Mouse (Mus musculus): ENCODE results near the gene Tmem9b.

The Tmem9b gene

DNA sequence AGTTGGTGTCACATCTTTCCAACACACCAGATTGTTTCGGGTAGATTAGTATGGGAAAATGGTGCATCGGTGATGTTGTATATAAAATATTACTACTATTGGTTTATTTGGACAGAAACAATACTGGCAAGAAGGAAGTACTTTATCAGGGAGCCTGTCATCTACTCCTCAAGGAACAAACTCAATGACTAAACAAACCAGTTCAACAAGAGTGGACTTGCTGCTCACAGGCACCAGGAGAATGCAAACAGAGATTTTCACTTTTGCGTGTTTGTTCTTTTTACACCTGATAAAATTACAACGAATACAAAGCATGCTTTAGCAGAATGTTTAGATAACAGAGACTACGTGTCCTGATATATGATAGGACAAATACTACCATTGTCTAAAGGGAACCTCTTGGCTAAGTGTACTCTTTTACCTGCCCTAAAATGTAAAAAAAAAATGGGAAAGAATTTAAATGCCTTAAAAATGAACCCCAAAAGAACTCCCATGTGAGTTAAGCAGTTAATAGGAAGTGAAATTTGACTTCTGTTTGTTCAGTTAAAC lies 12.8 kb downstream of the Tmem9b start:
- no peak for DNase-seq (ENCODE audit: low spot score in 2 of 2)

DNA sequence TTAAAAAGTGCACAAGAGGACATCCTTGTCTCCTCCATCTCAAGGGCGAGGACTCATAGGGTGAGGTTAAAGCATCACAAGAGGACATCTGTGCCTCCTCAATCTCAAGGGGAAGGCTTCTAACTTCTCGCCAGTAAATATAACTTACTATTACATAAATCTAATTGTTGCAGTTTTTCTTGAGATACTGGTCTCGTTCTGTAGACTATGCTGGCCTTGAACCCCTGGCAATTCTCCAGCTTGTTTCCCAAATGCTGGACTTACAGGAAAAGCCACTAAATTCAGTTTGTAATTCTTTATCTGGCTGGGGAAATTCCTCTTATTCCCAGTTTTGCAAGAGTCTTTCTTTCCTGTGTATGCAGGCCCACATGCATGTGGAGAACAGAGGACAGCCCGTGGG lies 17.9 kb downstream of the Tmem9b start:
- no peak for DNase-seq (ENCODE audit: low spot score in 2 of 2)

DNA sequence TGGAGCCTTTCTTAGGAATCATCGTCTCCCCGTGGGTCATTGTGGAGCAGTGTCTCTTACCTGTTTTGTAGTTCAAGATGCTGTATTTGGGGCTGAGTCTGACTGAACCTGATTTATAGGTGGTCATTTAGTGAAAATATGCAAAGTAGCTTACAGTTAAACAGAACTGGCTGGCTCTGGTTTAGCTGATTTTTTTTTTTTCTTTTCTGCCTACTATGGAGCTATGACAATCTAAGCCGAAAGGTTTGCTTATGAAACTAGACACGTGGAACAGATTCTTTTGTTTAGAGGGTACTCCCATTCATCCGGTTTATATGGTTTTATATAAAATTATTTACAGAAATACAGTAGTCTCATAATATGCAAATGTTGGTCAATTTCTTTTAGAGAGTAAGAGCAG lies 21.0 kb downstream of the Tmem9b start, which contains the start of gene Ascl3:
Gene Ascl3 (minus strand): TSS at position 101 of the 400 bp plus-strand sequence.
- DNase-seq (ENCODE audit: low spot score in 2 of 2), result no peak

DNA sequence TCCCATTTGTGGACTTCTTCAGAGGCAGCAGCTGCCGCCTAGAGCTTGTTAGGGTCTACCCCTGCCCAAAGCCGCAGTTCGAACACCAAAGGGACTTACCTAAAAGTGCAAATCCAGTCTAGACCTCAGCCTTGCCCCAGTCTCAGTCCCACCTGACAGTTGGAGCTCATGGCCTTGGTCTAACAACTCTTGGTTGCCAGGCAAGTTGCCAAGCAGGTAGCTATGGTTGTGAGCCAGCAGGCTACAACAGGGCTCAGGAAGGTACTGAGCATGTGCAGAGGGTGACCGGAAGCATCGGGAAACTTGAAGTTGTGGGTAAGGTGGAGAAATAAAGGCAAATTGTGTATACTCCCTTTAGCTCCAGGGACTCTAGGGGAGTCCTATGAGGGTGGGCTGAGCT lies 29.0 kb downstream of the Tmem9b start, which contains the start of gene BC051019:
Gene BC051019 (minus strand): TSS at position 154 of the 400 bp plus-strand sequence.
- DNase-seq (ENCODE audit: low spot score in 2 of 2), result no peak

DNA sequence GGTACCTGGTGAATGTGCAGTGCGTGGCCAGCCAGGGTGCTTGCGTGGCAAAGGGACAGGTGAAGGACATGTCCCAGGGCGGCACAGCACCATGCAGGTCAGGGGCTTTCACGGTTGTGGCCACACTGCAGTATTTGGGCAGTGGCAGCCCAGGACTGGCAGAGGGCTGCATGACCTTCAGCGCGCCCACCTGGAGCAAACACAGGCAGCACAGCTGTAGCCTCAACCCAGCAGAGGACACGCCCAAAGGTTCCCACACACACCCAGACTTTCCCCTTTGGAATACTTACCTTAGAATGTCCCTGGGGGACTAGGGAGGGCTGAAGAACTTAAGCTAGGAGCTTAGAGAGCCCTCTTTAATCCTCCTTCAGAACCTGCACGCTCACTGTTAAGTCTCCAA lies 29.6 kb downstream of the Tmem9b start:
- no peak for DNase-seq (ENCODE audit: low spot score in 2 of 2)

DNA sequence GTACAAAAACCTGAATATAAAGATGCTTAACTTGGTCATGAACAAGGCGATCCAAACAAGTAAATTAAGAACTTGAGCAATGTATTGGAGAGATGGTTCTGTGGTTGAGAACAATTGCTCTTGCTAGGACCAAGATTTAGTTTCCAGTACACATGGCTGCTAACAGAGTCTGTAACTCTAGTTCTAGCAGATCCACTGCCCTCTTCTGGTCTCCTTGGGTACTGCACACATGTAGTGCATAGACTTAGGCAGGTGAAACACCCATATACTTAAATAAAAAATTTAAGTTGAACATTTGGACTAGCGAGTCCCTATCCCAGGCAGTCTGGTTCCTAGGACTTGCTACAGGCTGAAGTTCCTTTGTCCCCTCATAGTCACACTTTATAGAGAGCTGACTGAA lies 30.1 kb downstream of the Tmem9b start:
- DNase-seq (ENCODE audit: low spot score in 2 of 2), result no peak

DNA sequence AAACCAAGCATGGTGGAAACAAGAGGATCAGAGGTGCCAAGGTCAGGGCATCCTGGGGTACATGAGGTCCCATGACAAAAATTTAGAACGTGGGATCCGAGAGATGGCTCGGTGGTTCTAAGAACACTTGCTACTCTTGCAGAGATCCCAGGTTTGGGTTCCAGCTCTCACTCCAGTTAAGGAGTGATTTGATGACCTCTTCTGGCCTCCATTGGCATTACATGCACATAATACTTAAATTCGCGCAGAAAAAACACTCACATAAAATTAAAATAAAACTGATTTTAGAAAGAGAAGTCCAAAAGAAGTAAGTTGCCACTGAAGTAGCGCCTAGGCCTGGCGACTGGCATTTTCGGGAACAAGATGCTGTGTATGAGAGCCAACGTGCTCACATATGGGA lies 33.4 kb downstream of the Tmem9b start:
- DNase-seq (ENCODE audit: low spot score in 2 of 2), result no peak

DNA sequence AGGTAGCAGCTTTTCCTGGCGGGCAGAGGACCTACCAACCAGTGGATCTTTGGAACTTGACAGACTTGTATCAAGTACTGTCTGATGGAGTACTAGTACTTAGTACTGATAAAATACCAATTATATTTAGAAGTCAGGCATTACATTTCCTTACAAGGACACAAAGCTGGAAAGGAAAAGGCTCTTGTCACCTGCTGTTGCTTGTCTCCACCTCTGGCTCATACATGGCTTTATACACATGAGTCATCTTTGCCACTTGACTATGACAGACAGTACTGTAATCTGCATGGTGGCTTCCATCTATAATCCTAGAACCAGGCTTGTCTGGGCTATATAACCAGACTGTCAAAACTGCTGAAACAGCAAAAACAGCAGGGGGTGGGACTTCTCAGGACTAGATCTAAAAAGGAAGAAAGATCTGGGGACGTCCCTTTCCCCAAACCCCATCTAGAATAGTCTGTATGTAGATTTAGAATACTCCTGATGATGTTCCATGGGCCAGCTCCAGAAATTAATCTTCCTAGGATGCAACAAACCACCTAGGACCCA lies 39.2 kb downstream of the Tmem9b start:
- DNase-seq (ENCODE audit: low spot score in 2 of 2), result no peak

DNA sequence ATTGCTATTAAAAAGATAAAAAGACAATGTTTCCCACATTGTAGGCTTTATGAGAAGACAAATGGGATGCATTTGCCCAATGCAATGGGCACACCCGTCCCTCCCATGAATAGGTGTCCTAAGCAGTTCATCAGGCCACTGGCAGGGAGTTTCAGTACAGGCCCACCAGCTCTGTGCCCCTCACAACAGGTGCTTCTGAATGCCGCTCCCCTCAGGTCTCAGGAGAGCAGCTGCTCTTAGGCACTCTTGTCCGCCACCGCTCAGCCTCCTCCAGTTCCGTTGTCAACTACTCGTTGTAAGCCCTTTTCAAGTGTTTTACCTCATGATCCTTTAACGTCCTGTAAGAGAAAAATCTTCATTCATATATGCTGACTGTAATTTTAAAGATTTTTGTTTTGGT lies 40.5 kb downstream of the Tmem9b start:
- DNase-seq (ENCODE audit: low spot score in 2 of 2), result no peak

DNA sequence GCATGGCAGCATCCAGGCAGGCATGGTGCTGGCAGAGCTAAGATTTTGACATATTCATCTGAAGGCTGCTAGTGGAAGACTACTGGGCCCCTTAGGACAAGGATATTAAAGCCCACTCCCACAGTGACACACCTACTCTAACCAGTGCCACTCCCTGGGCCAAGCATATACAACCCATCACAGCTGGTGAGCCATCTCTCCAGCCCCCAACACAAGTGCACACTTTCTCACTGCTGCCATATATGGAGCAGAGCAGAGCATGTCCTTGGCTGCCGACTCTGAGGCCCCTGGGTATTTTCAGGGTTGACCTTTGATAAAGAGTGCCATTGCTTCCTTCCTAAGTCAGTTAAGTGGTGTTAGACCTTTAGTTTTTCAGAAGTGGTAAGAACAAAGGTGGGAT lies 42.6 kb downstream of the Tmem9b start:
- DNase-seq (ENCODE audit: low spot score in 2 of 2), result no peak

DNA sequence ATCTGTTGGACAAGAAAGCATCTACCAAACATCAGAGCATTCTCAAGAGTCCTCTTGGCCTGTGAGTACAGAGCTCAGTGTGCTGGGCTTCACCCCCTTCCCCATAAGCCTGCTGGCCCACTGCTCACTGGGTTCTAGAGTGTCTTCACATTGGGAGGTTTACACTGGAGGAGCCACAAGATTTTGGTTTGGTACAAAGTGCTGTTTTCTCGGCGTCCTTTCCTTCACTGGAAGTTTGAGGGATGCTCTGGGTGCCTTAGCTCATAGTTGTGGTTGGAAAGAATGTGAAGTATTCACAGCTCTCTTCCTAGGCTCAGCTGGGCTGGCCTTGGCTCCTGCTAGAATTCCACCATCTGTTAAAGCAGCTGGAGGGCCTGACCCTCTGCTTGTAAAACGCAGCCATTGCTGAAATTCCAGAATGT lies 43.7 kb downstream of the Tmem9b start:
- DNase-seq (ENCODE audit: low spot score in 2 of 2), result no peak

DNA sequence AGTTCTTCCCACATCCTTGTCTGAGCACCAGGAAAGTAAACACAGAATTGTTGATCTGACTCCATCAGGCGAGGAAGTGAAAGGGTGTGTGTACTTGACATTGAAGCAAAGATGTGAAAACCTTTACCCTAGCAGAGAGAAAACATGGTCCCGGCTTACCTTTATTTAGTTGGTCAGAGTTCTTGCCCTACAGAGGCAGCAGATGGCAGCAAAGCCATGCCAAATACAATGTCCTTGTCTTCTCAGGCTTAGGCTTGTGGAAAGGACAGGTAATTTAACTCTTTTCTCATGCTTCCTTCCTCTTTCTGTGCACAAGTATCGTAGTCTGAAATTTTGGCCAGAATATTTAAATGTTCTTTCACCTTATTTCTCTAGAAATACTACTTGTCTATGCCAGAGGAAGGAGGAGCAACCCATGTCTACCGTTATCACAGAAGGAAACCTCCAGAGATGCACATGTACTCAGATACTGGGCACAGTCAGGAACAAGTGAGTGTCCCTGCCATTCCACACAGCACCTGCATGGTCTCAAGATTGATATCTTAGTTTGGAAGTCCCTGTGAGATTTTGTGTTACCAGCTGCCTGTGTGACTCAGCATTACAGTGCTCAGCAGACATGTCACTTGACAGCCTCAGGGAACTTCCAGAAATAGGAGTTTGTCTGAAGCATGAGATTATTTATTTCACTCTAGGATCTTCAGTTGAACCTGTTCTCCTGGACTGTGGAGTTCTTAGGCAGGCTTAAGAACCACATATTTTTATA lies 45.5 kb downstream of the Tmem9b start:
- peak; percentile 18 to 49 for DNase-seq (ENCODE audit: low spot score in 2 of 2)

DNA sequence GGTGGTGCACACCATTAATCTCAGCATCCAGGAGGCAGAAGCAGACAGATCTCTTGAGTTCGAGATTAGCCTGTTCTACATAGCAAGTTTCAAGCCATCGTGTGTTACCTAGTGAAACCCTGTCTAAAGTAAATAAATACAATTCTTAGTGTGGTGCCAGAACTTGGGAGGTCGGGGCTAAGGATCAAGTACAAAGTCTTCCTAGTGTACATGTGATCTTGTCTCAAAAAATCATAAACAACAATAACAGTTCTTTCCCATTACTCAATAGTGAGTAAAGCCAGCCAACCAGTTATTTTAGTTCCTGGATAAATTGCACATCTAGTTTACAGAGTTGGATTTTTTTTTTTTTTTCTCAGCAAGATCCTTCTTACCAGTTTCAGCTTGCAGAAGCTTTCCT lies 48.2 kb downstream of the Tmem9b start:
- no peak for DNase-seq (ENCODE audit: low spot score in 2 of 2)

DNA sequence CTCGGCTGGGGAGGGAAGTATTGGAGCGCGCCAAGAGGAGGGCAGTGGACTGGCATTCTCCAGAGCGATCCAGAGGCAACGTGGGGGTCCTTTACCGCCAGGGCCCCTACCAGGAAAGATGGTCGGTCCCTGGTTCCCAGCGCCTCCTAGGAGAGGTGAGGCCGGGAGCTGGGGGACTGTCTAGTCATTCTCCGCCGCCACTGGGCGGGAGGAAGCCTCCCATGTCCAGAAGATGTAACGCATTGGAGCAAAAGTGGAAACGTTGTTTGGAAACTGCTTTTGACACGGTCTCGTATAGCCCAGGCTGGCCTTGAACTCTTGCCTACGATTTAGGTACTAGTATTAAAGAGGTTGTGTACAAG lies 48.7 kb downstream of the Tmem9b start:
- peak in 1 of 2 experiments; percentile 5 for DNase-seq (ENCODE audit: low spot score in 2 of 2)

DNA sequence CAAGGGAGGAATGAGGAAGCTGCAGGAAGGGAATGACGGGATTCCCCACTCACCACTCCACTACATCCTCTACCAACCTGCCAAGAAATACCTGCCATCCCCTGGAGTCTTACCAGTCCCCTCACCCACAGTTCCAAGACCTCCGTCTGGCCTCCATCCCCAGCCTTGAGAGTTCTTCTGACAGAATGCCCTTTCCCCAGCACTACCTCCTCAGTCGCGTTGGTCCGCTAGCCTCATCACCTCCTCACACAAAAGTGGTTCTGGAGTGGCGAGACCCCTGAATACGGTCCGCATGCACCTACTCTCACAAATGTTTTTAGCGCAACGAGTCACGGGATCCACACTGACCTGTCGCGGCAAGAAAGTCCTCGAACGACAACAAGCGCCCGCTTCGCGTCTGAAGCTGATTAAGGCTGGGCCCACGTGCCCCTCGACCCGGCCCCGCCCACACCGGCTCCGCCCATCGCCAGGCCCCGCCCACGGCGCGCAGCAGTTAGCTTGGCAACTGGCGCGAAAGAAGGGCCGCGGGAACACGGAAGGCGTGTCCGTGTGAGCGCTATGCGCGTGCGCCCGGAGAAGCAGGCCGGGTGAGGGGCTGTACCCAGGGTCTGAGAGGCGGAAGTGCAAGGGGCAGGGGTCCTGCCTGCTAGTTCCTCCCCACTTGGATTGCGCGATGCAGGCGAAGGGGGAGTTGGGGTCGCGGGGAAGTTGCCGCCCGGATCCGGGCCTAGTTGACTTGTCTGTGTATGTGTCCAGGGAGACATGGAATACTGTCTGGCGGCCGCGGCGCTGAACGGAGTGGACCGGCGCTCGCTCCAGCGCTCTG lies 49.3 kb downstream of the Tmem9b start, which contains the start of the genes St5 and Akip1:
Gene St5 (minus strand): TSS at position 416 of the 826 bp plus-strand sequence.
Gene Akip1 (plus strand): TSS at position 501 of the 826 bp plus-strand sequence.
- peak; percentile 93 to 96 for DNase-seq (ENCODE audit: low spot score in 2 of 2)

DNA sequence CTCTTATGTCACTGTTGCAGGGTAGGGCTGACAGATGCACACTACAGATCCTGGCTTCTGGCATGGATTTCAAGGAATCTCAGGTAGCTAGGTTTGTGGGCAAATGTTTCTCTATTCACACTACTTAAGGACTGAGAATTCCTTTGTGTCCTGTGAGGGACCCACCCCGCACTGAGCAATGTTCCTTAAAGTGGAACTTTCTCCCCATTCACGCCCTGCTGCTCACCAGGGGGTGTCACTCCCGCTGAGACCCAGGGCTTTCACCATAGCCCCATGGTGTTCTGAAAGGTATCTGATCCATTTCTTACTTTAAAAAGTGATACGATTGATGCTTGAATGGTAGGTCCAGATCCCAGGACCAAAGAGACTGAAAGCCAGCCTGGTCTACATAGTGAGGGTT lies 50.0 kb downstream of the Tmem9b start:
- no peak for DNase-seq (ENCODE audit: low spot score in 2 of 2)

DNA sequence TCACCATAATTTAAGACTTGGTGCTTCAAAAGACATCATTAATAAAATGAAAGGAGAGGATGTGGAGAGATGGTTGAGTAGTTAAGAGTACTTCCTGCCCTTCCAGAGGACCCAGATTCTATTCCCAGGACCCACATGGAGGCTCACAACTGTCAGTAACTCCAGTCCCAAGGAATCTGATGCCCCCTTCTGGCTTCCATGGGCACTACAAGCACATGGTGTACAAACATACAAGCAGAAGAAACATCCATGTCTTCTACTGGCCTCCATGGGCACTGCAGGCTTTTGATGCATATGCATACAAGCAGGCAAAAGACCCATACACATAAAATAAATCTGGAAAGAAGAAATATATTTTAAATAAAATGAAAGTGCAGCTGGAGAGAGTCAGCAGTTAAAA lies 52.5 kb downstream of the Tmem9b start:
- DNase-seq (ENCODE audit: low spot score in 2 of 2), result no peak

DNA sequence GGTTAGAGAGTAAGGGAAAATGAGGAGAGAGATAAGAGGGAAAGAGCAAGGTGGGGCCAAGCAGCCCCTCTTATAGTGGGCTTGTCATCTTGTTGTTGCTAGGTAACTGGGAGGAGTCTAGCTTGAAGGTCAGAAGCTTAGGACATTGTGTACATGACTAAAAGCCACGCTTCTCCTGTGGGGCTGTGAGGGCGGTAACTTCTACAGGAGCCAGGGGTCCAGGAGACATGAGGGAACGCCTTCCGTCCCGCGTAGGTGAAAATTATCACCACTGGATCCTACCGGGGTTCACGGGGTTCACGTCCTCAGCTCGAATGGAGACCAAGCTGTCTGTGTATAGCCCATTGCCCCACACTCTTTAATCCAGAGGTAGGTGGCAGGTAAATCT lies 57.3 kb downstream of the Tmem9b start:
- DNase-seq (ENCODE audit: low spot score in 2 of 2), result no peak

DNA sequence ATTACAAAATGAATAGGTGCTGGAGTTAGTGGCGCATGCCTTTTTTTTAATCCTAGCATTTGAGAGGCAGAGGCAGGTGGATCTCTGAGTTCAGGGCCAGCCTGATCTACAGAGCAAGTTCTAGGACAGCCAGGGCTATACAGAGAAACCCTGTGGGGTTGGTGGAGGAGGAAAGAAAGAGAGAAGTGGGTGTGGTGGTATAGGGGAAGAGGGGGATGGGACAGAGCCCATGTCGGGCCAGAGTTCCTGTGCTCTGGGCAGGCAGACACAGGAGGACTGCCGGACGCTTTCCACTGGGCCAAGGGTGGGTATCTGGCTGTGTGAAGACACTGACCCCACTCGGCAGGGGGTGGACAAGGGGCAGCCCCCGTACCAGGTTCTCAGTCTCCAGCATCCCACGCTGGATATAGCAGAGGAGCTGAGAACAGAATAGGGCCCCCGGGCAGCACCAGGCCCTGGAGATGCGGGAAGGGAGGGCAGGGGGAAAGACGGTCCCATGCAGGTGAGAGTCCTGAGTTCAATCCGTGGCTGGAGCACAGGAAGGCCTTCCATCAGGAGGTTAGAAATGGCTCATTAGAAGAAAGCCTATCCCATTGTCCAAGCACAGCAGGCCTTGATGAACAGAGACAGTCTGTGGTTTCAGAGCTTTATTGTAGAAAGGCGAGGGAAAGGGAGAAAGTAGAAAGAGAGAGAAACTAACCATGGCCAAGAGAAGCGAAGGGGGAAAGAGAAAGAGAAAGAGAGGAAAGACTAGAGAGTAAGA lies 57.9 kb downstream of the Tmem9b start:
- no peak for DNase-seq (ENCODE audit: low spot score in 2 of 2)

DNA sequence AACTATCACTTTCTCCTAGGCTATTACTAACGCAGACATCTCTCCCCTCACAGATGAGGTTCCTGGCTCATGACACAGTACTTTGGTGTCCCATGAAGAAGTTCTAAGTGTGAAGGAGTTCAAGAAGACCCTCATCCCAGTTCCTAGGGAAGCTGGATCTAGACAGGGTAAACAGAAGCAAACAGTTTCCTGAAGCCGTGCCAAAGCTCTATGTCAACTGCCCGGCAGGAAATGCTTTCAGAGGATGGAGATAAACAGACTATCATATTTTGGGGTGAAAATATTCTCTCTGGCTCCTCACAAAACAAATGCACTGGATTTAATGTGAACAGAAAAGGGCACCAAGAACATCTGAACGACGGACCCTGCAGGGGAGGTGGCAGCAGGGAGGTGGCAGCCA lies 61.7 kb downstream of the Tmem9b start:
- no peak for DNase-seq (ENCODE audit: low spot score in 2 of 2)

DNA sequence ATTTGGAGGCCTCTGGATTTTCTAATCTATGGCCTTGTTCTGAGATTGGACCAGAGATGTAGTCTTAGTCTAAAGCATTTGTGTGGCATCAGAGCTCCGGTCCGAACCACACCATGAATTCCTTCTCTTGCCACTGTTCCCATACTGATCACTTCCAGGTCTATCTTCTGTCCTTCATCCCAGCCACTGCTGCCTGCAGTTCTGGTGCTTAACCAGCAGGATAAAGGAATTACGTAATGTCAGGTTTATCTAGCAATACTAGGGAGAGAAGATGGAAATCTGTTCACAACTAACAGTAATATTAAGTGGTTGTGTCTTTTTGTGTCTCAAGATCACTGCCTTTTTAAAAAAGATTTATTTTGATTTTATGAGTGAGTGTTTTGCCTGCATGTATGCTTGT lies 62.6 kb downstream of the Tmem9b start:
- DNase-seq (ENCODE audit: low spot score in 2 of 2), result no peak

All from natural killer cell, adult 2 months (primary cell).